Mouse (Mus musculus): ENCODE data around the gene Olfr1233.

Gene Olfr1233

DNA sequence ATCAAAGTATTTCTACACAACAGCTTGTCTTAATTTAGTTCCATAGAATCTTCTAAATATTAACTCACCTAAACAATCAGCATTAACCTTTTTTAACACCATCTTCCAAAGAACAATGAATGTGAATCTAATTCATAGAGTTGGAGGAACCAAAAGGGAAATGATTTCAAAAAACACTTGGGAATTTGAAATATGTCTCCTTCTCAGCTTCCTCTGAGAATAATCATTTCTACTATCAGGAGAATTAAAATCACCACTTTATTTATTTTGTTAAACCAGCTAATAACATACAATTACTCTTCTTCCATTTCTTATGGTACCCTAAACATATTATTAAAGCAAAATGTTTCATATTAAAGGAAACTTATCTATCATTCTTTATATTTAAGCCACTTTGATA lies at the start of gene Olfr1233:
Olfr1233 (minus strand) TSS at position 101 of the 400 bp plus-strand sequence.
- no peak for ATAC-seq (ENCODE audit: insufficient number of reproducible peaks, low FRiP score, low TSS enrichment)

DNA sequence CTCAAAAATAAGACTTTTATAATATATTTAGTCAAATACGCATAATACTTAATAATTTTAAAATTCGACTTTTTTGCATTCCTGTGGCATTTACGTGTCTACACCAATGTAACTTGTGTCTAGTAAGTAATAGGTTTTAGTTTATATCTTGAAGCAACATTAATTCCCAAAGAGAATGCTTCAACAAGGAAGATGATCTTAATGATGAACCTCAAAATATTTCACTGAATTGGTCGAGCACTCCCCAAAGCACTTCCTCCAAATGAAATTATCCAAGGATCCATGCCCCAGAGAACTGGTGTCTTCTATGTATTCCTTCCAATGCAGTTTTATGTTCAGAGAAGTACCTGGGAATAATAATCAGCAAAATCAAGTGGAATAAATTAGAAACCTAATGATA lies 22.6 kb upstream of the Olfr1233 start, which contains the start of gene Olfr1234:
Olfr1234 (minus strand) TSS at position 101 of the 400 bp plus-strand sequence.
- ATAC-seq (ENCODE audit: insufficient number of reproducible peaks, low FRiP score, low TSS enrichment): no peak

DNA sequence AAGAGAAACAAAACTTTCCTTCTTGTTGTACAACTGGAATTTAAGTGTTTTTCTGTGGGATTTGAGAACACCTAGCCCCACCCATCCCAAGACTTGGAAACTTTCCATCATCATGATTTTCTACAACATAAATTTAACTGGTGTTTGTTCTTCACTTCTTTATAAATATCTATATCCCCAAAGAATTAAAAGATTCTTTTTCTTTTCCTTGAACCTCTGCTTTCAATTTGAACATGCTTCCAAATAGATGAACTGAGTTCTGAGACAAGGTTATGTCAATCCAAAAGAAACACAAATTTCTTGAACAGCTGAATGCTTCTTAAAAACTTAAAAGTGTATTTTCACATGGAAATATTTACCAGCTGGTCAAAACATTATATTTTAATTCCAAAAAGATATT lies 12.6 kb downstream of the Olfr1233 start, which contains the start of gene Olfr1232:
Olfr1232 (minus strand) TSS at position 101 of the 400 bp plus-strand sequence.
- no peak for ATAC-seq (ENCODE audit: insufficient number of reproducible peaks, low FRiP score, low TSS enrichment)

DNA sequence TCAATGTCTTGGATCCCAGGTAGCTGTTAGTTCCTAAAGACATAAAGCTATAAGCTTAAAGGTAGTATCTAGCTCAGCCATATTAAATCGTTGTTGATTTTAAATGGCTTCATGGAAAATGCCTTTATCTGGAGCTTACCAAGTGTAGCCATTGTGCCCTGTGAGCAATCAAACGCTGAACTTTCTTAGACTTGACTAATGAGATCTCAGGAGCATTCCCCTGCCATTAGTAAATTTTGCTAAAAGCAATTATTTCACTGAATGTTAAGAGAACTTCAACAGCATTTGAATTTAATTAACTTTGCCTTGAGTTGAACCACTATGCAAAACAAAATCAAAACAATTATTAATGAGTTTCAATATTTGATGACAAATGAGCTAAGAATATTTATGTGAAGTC lies 35.2 kb downstream of the Olfr1233 start, which contains the start of gene Olfr1231:
Olfr1231 (minus strand) TSS at position 101 of the 400 bp plus-strand sequence.
- no peak for ATAC-seq (ENCODE audit: insufficient number of reproducible peaks, low FRiP score, low TSS enrichment)

DNA sequence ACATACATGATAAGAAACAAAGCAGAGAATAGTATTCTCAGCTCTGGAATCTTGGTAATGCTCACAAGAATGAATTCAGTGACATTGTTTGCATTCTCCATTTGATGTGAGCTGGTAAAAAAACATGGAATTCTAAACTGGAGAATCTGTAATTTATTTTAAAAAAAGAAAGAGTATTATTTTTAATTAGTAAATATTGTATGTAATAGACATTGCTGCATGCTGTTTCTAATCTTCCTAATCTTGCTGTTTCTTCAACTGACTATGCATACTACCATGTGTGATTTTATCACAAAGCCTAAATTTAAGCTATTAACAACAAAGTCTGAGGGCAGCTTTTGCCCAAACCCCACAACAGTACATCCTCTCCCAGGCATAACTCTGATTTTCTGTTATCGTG lies 45.0 kb downstream of the Olfr1233 start, which contains the start of gene Olfr1230:
Olfr1230 (minus strand) TSS at position 101 of the 400 bp plus-strand sequence.
- no peak for ATAC-seq (ENCODE audit: insufficient number of reproducible peaks, low FRiP score, low TSS enrichment)

DNA sequence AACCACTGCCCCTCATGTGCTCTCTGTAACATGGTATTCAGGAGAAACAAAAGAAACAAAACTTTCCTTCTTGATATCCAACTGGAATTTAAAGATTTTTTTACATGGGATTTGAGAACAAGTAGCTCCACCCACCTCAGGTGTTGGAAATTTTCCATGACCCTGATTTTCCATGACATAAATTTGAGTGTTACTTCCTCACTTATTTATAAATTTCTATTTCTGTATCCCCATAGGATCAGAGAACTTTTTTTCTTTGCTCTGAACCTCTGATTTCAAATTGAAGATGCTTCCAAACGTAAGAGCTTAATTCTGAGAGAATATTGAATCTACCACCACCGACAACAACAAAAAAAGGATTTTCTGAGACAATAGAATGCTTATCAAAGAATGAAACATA lies 54.3 kb downstream of the Olfr1233 start, which contains the start of gene Olfr1229:
Olfr1229 (minus strand) TSS at position 101 of the 400 bp plus-strand sequence.
- no peak for ATAC-seq (ENCODE audit: insufficient number of reproducible peaks, low FRiP score, low TSS enrichment)
